Comparison of ENCODE assay signal across 16 mouse cellular contexts in the genomic region with DNA sequence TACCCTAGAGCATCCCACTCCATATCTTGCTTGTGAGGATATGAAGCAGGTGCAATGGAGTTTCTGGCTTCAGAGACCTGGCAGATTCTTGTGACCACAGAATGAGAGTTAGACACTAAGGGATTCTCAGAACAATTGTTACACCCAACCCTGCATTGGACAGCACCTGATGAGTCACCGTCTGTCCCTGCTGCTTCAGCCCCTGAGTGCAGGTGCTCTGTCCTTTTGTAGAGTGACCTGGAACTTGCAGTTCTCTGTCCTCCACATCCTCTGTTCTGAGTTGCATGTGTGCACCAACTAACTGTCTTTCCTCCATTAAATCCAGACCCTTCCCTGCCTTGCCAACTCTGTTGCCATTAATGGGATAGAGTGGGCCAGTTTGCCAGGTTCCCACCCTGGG.
DNase-seq lines count a peak whose midpoint lies in the region; ATAC-seq lines count a peak whose summit lies in the region.
"Had no signal": no experiment of that assay in that cellular context is flagged by ENCODE, and none has a peak within 500 bp of the region (broad histone marks: within the 10 kb centered on the region; RNA-seq: fewer than 3 reads in every experiment).

No protein-coding gene starts in this region.

- no peak for DNase-seq in cerebellum, postnatal 14 days
- peak; percentile 13 for DNase-seq in testis, postnatal 10 days (ENCODE audit: low spot score)
- DNase-seq in testis, postnatal 14 days (ENCODE audit: low spot score), result no peak
- DNase-seq in cerebellum, postnatal 25 days, result peak; percentile 65 to 67
- DNase-seq in layer of hippocampus, adult 18-20 months (ENCODE audit: low spot score in 2 of 2), result no peak
- no peak for DNase-seq in B cell, adult 2 months
- DNase-seq: adrenal gland, postnatal 14 days; gastrocnemius, adult 2 months; gastrocnemius, postnatal 25 days; heart, postnatal 36 days; kidney, adult 8-10 months had no signal

- peak; percentile 56; the same call in 1 of the 2 replicates for ATAC-seq in cerebellum, adult (ENCODE audit: insufficient number of reproducible peaks, low FRiP score, low TSS enrichment)
- ATAC-seq: forebrain, embryonic 14.5 days; hindbrain, embryonic 16.5 days; inflammation-experienced regulatory T-cells, adult 6 months; intestine, postnatal 0 days had no signal

Comparison
In these comparisons a context has a peak if more than half of its experiments do, and no peak if none do; other contexts are left out.
1. DNase-seq: peak in testis, postnatal 10 days (single experiment) and cerebellum, postnatal 25 days (2 of 2); none in cerebellum, postnatal 14 days (0 of 2), testis, postnatal 14 days (single experiment), layer of hippocampus, adult 18-20 months (0 of 2) and B cell, adult 2 months (0 of 2).